Mouse (Mus musculus) cortical plate, adult 2 months (tissue): ENCODE measurements around the gene Pax5.

Experiments
- CTCF ChIP-seq: fragments of 200-500 bp; IDR thresholded peaks from 2 replicates; pipeline ENCODE4 v1.5.1; 2011; ENCODE audit warnings: mild to moderate bottlenecking, control low read depth, low read length; ENCODE audit not compliant: insufficient read depth; ENCODE audit errors: extremely low read depth
- POLR2A ChIP-seq: fragments of 200-500 bp; IDR thresholded peaks from 2 replicates; pipeline ENCODE4 v1.6.1; 2011; ENCODE audit warnings: mild to moderate bottlenecking, low read length, control low read depth; ENCODE audit not compliant: insufficient read depth; ENCODE audit errors: extremely low read depth

- TF ChIP-seq CTCF: no peak
- no peak for TF ChIP-seq POLR2A
Measured at GRCm38 (mm10) chr4:44755553-44756133, 45.4 kb upstream of the Pax5 start, which contains the start of gene Zcchc7.
